Mouse (Mus musculus) ES-E14 (cell line): ENCODE measurements around the gene Immt. TPM values are rescaled to one million over a fixed set of nuclear protein-coding genes. Genes with fewer than 3 reads are reported as not detected.

Experiments
- DNase-seq: peaks from one replicate; pipeline ENCODE4 v3.0.0-alpha.2; 2013; ENCODE audit warnings: low read depth, low spot score
- H3K27ac ChIP-seq: 2 replicates; pipeline ENCODE4 v1.5.1; 2012; ENCODE audit warnings: low read depth, mild to moderate bottlenecking, low read length, moderate library complexity, mixed read lengths; ENCODE audit not compliant: poor library complexity, insufficient read depth, severe bottlenecking
- H3K36me3 ChIP-seq: 2 replicates; pipeline ENCODE4 v1.6.1; 2012; ENCODE audit warnings: mild to moderate bottlenecking, low read length, moderate library complexity, mixed read lengths; ENCODE audit not compliant: control insufficient read depth, poor library complexity, insufficient read depth, severe bottlenecking
- H3K4me1 ChIP-seq, 2 experiments: fragments of 150-350 bp in 1 of 2; sonication (generic) in 1 of 2; 2 replicates each; pipeline ENCODE4 v1.6.1; 2012; ENCODE audit warnings: low read length in 2 of 2, mild to moderate bottlenecking in 1 of 2, mixed read lengths in 1 of 2; ENCODE audit not compliant: control insufficient read depth in 2 of 2, insufficient read depth in 2 of 2, poor library complexity in 1 of 2
- H3K4me3 ChIP-seq, 2 experiments: fragments of 150-350 bp in 1 of 2; sonication (generic) in 1 of 2; 2 replicates each; pipeline ENCODE4 v1.5.1; 2012; ENCODE audit warnings: low read length in 2 of 2, low read depth in 1 of 2, mild to moderate bottlenecking in 1 of 2, mixed read lengths in 1 of 2; ENCODE audit not compliant: insufficient read depth in 1 of 2, poor library complexity in 1 of 2, severe bottlenecking in 1 of 2
- H3K9ac ChIP-seq: 2 replicates; pipeline ENCODE4 v1.6.1; 2012; ENCODE audit warnings: low read depth, mild to moderate bottlenecking, low read length, mixed read lengths; ENCODE audit not compliant: poor library complexity, insufficient read depth, severe bottlenecking
- H3K9me3 ChIP-seq: fragments of 150-350 bp; sonication (generic); 2 replicates; pipeline ENCODE4 v1.6.1; 2012; ENCODE audit warnings: low read depth, mild to moderate bottlenecking, low read length; ENCODE audit not compliant: control insufficient read depth, insufficient read depth
- CHD2 ChIP-seq: IDR thresholded peaks from 2 replicates; pipeline ENCODE4 v1.6.1; 2014; ENCODE audit warnings: mild to moderate bottlenecking, low read depth, low read length, inconsistent platforms
- HCFC1 ChIP-seq: IDR thresholded peaks from 2 replicates; pipeline ENCODE4 v1.6.1; 2012; ENCODE audit warnings: low read length, inconsistent platforms, borderline replicate concordance; ENCODE audit not compliant: insufficient read depth
- MAFK ChIP-seq: IDR thresholded peaks from 2 replicates; pipeline ENCODE4 v1.6.1; 2014; ENCODE audit warnings: mild to moderate bottlenecking, low read depth, low read length, inconsistent platforms; ENCODE audit not compliant: insufficient read depth
- ZC3H11A ChIP-seq: IDR thresholded peaks from 2 replicates; pipeline ENCODE4 v1.6.1; 2012; ENCODE audit warnings: low read depth, mild to moderate bottlenecking, inconsistent platforms, low read length, borderline replicate concordance
- ZNF384 ChIP-seq: IDR thresholded peaks from 2 replicates; pipeline ENCODE4 v1.6.1; 2012; ENCODE audit warnings: low read depth, low read length, inconsistent platforms
- in situ Hi-C, 2 experiments: fragments of 600-800 bp; cut with MboI; formaldehyde crosslinking; loops; one replicate each; pipeline ENCODE4 v1.15.1; 2025; ENCODE audit warnings: low sequenced_read_pairs in 2 of 2, inconsistent platforms in 1 of 2; ENCODE audit not compliant: unreplicated experiment in 2 of 2
- total RNA-seq: library from RNA; depleted of rRNA; stranded (reverse); fragments of 300-350 nt; gene quantifications from 2 replicates; pipeline ENCODE4 v1.2.3, GENCODE M21; 2012

The Immt gene
- total RNA-seq, 1 experiment = 181 TPM

GRCm38 (mm10) chr6:71799391-71799790, 31.7 kb upstream of the Immt start:
- Histone ChIP-seq H3K4me3 (no peak overlapping the region), H3K27ac (no peak overlapping the region), H3K9me3 (no peaks in the 10 kb centered on the region), H3K4me1 (no peaks in the 10 kb centered on the region), H3K9ac (no peak overlapping the region), H3K36me3 (no peaks in the 10 kb centered on the region)
- in situ Hi-C loops = loop anchor here in 1 of 2 experiments (25.0 kb wide), 1 partner anchor 637 kb away; no protein-coding TSS in a partner anchor
- DNase-seq = no peak
- TF ChIP-seq CHD2 (no peak), ZNF384 (no peak), MAFK (no peak), ZC3H11A (no peak), HCFC1 (no peak)

GRCm38 (mm10) chr6:71801011-71801713, 30.0 kb upstream of the Immt start:
- Histone ChIP-seq H3K9ac (no peak overlapping the region), H3K27ac (no peak overlapping the region), H3K9me3 (no peaks in the 10 kb centered on the region), H3K4me1 (no peaks in the 10 kb centered on the region), H3K36me3 (no peaks in the 10 kb centered on the region), H3K4me3 (no peak overlapping the region)
- in situ Hi-C loops = no loop called here
- TF ChIP-seq HCFC1 = no peak
- TF ChIP-seq ZC3H11A = no peak
- no peak for TF ChIP-seq ZNF384
- no peak for TF ChIP-seq MAFK
- TF ChIP-seq CHD2 = no peak
- no peak for DNase-seq

GRCm38 (mm10) chr6:71801714-71802094, 29.4 kb upstream of the Immt start:
- DNase-seq = no peak
- no peaks in the 10 kb centered on the region for H3K36me3 ChIP-seq
- no peak overlapping the region for H3K9ac ChIP-seq
- H3K4me3 ChIP-seq = no peak overlapping the region
- no peak overlapping the region for H3K27ac ChIP-seq
- no peak for TF ChIP-seq ZC3H11A
- no peak for TF ChIP-seq ZNF384
- TF ChIP-seq CHD2 = no peak
- no peak for TF ChIP-seq HCFC1
- TF ChIP-seq MAFK = no peak
- no peaks in the 10 kb centered on the region for H3K4me1 ChIP-seq
- in situ Hi-C loops = no loop called here
- no peaks in the 10 kb centered on the region for H3K9me3 ChIP-seq

- TF ChIP-seq ZNF384 (no peak), CHD2 (no peak), MAFK (no peak), ZC3H11A (no peak), HCFC1 (no peak)
- H3K4me3 ChIP-seq = no peak overlapping the region
- DNase-seq = no peak
- H3K9ac ChIP-seq = no peak overlapping the region
- no peak overlapping the region for H3K27ac ChIP-seq
- H3K36me3 ChIP-seq = no peaks in the 10 kb centered on the region
- in situ Hi-C loops = no loop called here
- H3K9me3 ChIP-seq = no peaks in the 10 kb centered on the region
- H3K4me1 ChIP-seq = no peaks in the 10 kb centered on the region
Measured at GRCm38 (mm10) chr6:71803609-71804008, 27.5 kb upstream of the Immt start.
